Mouse (Mus musculus): ENCODE results near the gene Ifrd1. TPM values are rescaled to one million over a fixed set of nuclear protein-coding genes. Genes with fewer than 3 reads are reported as not detected.

Ifrd1 gene
- total RNA-seq (2023): 383 and 407 TPM in 2 replicates

GRCm38 (mm10) chr12:40248454-40249180, at the start of gene Ifrd1:
TSS of gene Ifrd1 (minus strand) at chr12:40248504.

GRCm38 (mm10) chr12:40199302-40199701, 49.0 kb downstream of the Ifrd1 start, which contains the start of gene Lsmem1:
TSS of gene Lsmem1 (minus strand) at chr12:40199490.

Other genes with a start within 250 kb of the Ifrd1 start
- 9.4 and 11.9 TPM in 2 replicates for gene Arl4a, start 210.5 kb downstream of the Ifrd1 start, total RNA-seq (2023)
- 0.19 and 0.20 TPM in 2 replicates for gene Scin, start 114.3 kb downstream of the Ifrd1 start, total RNA-seq (2023)
- gene Lsmem1, start 49.0 kb downstream of the Ifrd1 start, total RNA-seq (2023): 0.35 and 0.36 TPM in 2 replicates
- 6.2 and 8.2 TPM in 2 replicates for gene Zfp277, start 197.4 kb upstream of the Ifrd1 start, total RNA-seq (2023)
- 4.2 and 7.5 TPM in 2 replicates for gene Dock4, start 197.4 kb upstream of the Ifrd1 start, total RNA-seq (2023)

All from neutrophil, adult 65 days (primary cell).